Mouse (Mus musculus) MEL (cell line): ENCODE results near the gene Fermt3.

Source experiments
- CTCF ChIP-seq, 3 experiments: IDR thresholded peaks in 2 of 3; conservative IDR thresholded peaks in 1 of 3; 2 replicates each; pipeline ENCODE4 v1.5.1; 2011 to 2012; ENCODE audit warnings: low read length in 3 of 3, low read depth in 2 of 3, mild to moderate bottlenecking in 2 of 3, improper control_type of control experiment in 1 of 3, inconsistent platforms in 1 of 3, mixed read lengths in 1 of 3, moderate library complexity in 1 of 3; ENCODE audit not compliant: control insufficient read depth in 1 of 3, insufficient read depth in 1 of 3, poor library complexity in 1 of 3, severe bottlenecking in 1 of 3
- MAFK ChIP-seq: IDR thresholded peaks from 2 replicates; pipeline ENCODE4 v1.6.1; 2011; ENCODE audit warnings: low read depth, mild to moderate bottlenecking, low read length, improper control_type of control experiment, borderline replicate concordance
- MEF2A ChIP-seq: IDR thresholded peaks from 2 replicates; pipeline ENCODE4 v1.6.1; 2014; ENCODE audit warnings: low read depth, mild to moderate bottlenecking, inconsistent platforms, low read length, improper control_type of control experiment; ENCODE audit not compliant: poor library complexity, insufficient replicate concordance, severe bottlenecking; ENCODE audit errors: extremely low read depth
- MYB ChIP-seq: IDR thresholded peaks from 2 replicates; pipeline ENCODE4 v1.6.1; 2011; ENCODE audit warnings: mild to moderate bottlenecking, low read depth, low read length, improper control_type of control experiment
- MYC ChIP-seq: IDR thresholded peaks from 2 replicates; pipeline ENCODE4 v1.6.1; 2011; ENCODE audit warnings: low read depth, mild to moderate bottlenecking, low read length, improper control_type of control experiment, moderate library complexity
- POLR2A ChIP-seq, 2 experiments: IDR thresholded peaks; 2 replicates each; pipeline ENCODE4 v1.6.1; 2011 to 2012; ENCODE audit warnings: low read length in 2 of 2, mild to moderate bottlenecking in 2 of 2, control low read depth in 1 of 2, improper control_type of control experiment in 1 of 2, low read depth in 1 of 2, moderate library complexity in 1 of 2; ENCODE audit not compliant: control insufficient read depth in 1 of 2, insufficient read depth in 1 of 2, poor library complexity in 1 of 2
- POLR2AphosphoS5 ChIP-seq: IDR thresholded peaks from 2 replicates; pipeline ENCODE4 v1.6.1; 2012; ENCODE audit warnings: low read depth, borderline replicate concordance, mild to moderate bottlenecking, inconsistent platforms, low read length, moderate library complexity, mixed read lengths
- SIN3A ChIP-seq: IDR thresholded peaks from 2 replicates; pipeline ENCODE4 v1.6.1; 2012; ENCODE audit warnings: low read length, improper control_type of control experiment, inconsistent platforms
- TAL1 ChIP-seq: IDR thresholded peaks from 2 replicates; pipeline ENCODE4 v1.6.1; 2012; ENCODE audit warnings: mild to moderate bottlenecking, inconsistent platforms, low read length, moderate library complexity, mixed read lengths
- USF1 ChIP-seq: IDR thresholded peaks from 2 replicates; pipeline ENCODE4 v1.6.1; 2014; ENCODE audit warnings: low read depth, mild to moderate bottlenecking, inconsistent platforms, low read length, improper control_type of control experiment, moderate library complexity
- USF2 ChIP-seq, 2 experiments: IDR thresholded peaks; 2 replicates each; pipeline ENCODE4 v1.6.1; 2011 to 2012; ENCODE audit warnings: improper control_type of control experiment in 2 of 2, low read length in 2 of 2, borderline replicate concordance in 1 of 2, inconsistent platforms in 1 of 2, low read depth in 1 of 2, mild to moderate bottlenecking in 1 of 2; ENCODE audit not compliant: insufficient read depth in 1 of 2

DNA sequence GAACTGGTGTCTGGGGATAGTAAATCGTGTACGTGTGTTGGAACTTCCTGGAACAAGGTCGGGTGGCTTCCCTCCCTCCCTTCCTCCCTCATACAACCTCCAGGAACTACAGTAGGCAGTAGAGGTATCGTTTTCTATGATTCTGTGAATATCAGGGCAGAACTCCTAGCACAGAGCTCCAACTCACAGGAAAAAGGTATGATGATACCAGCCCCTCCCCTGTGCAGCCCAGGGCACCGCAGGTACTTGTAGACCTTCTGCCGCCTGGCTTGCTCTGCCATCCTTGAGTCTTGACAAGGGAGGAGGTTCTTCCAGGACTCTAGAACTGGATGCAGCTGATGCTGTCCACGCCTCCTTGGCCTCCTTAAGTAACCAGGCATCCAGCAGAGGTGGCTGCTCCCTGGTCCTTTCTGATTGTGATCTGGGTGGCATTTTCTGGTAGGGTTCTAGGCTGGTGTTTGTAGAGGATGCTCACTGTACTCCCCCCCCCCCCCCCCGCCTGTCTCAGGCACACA is 47.6 kb upstream of the Fermt3 start:
- TF ChIP-seq POLR2A (IDR thresholded peaks at IDR 0.05; ENCODE audit: control insufficient read depth in 1 of 2, insufficient read depth in 1 of 2, low read depth in 1 of 2, low read length in 2 of 2, poor library complexity in 1 of 2) (no peak), SIN3A (peak; percentile 43; the same call in 1 of the 2 replicates), MYB (no peak), MAFK (no peak), MYC (no peak; the same call in 1 of the 2 replicates), CTCF (IDR thresholded peaks at IDR 0.05 in 2 of 3, conservative IDR thresholded peaks at IDR 0.05 in 1 of 3; ENCODE audit: control insufficient read depth in 1 of 3, insufficient read depth in 1 of 3, low read depth in 2 of 3, low read length in 3 of 3, poor library complexity in 1 of 3, severe bottlenecking in 1 of 3) (no peak), USF1 (no peak), MEF2A (no peak), USF2 (IDR thresholded peaks at IDR 0.05; ENCODE audit: borderline replicate concordance in 1 of 2, insufficient read depth in 1 of 2, low read depth in 1 of 2, low read length in 2 of 2) (no peak), POLR2AphosphoS5 (no peak), TAL1 (no peak)
